Mouse (Mus musculus) adrenal gland, adult 2 months (tissue): ENCODE measurements around the gene Lpo. TPM values are rescaled to one million over a fixed set of nuclear protein-coding genes. Genes with fewer than 3 reads are reported as not detected.

Experiments
- DNase-seq: peaks from one replicate; pipeline ENCODE4 v3.0.0; 2021
- polyA plus RNA-seq: library from polyadenylated mRNA; depleted of rRNA; stranded (reverse); fragments of >200 nt; gene quantifications from 2 replicates; pipeline ENCODE4 v1.2.3, GENCODE M21; 2012
- total RNA-seq, 2 experiments: library from RNA; stranded (reverse); gene quantifications; 2 replicates each; pipeline ENCODE4 v1.2.3; 2021

The Lpo gene
- total and polyA plus RNA-seq, 3 experiments: not detected

- DNase-seq: peak; percentile 16
Observed at GRCm38 (mm10) chr11:87805448-87805847, 22.6 kb downstream of the Lpo start.

DNA sequence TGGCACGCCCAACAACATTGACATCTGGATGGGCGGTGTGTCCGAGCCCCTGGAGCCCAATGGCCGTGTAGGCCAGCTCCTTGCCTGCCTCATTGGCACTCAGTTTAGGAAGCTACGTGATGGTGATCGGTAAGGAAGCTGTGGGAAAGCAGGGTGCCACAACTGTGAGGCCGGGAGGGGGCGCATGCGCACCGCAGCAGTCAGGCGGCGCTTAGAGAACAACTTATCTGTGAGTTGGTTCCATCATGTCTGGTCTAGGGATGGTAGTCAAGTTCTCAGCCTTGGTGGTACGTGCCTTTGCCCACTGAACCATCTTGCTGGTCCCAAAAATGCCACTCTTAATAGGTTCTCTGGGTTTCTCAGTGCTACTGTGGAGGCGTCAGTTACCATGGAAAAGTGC is 25.5 kb downstream of the Lpo start:
- peak; percentile 11 for DNase-seq

DNA sequence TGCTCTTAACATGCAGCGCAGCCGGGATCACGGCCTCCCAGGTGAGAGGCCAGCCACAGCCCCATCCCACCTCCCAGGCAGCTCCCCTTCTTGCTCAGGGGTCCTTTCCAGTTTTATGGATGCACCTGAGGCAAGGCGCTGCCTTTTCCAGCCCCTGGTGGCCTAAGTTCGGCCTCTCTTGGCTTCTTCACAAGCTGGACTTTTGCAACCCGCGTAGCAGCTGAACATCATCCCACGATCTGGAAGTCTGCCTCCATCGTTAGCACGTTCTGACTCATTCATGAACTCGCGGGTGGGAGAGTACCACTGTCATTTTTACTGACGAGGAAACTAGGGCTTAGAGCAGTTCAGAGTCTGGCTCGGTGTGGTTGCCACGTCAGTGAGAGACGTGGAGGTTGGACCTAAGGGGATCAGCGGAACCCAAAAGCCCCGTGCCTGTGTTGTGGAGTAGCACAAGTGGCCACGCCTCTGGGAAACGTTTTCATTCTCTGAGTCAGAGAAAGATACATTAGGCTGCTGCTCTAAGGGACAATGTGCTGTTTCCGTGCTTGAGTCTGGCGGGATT is 26.3 kb downstream of the Lpo start:
- no peak for DNase-seq

DNA sequence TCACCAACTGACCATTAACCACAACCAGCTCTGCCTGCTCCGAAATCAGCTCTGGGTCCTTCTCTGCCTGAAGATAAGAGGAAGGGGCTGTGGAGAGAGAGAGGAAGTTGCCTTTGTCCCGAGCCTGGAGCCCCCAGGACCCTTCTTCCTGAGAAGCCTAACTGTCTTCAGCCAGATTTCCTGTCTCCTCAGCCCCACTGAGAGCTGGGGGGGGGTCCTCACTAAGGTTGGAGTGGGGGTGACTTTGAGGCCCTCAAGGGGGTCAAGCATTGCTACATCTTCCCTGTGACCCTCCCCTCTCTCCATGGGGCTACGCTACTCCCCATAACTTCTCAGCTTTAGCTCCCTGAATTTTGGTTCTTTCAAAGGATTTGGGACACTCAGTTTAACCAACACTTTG is 34.6 kb downstream of the Lpo start, which contains the start of gene Mpo:
Mpo (plus strand) TSS at position 122 of the 400 bp plus-strand sequence.
- DNase-seq: no peak

DNA sequence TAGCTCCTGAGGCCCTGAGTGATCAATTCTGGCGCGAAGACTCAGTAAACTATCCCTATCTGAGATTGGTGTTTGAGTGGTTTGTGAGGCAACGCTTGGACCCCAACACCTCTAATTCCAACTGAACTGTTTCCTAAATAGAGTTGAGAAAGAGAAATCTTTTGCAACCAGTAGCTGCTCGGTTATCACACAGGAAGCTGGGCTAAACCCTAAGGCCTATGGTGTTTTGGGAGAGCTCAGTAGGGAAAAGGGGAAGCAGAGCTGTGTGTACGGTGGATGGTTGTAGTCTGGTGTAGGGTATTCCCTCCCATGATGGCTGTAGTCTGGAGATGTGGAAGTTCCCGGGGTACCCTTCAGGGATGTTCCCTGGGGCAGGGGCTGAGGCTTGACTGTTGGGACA is 38.0 kb downstream of the Lpo start:
- no peak for DNase-seq

DNA sequence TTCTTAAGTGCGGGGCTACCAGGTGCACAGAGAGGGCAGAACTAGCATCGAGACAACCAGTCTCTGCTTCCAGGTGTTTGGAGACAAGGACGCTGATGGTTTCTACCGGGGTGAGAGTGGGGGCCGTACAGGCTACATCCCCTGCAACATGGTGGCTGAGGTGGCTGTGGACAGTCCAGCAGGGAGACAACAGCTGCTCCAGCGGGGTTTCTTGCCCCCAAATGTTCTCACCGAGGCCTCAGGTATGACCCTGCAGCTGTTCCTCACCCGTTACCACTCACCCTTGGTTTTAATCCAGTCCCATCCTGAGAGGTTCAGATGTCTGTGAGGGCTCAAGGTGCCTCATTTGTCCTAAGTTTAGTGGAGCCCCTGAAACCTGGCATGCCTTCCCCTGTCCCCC is 48.0 kb downstream of the Lpo start:
- DNase-seq: no peak

DNA sequence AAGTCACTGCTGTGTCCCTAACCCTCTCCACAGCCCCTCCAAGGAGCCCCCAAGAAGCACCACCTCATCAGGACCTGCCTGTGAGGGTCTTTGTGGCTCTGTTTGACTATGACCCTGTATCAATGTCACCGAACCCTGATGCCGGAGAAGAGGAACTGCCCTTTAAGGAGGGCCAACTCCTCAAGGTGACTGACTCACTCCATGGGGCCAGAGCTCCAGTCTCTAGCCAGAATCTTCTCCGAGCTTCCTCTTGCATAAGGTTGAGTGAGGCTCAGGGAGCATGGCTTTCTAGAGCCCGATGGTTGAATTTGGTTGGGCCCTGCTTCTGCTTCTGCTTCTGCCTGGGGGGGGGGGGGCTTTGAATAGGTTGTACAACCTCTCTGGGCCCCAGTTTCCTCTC is 48.7 kb downstream of the Lpo start:
- peak; percentile 52 for DNase-seq

GRCm38 (mm10) chr11:87778915-87779314 is 49.2 kb downstream of the Lpo start:
- DNase-seq: no peak

- peak; percentile 68 for DNase-seq
Observed at GRCm38 (mm10) chr11:87778100-87778765, 49.9 kb downstream of the Lpo start.

DNA sequence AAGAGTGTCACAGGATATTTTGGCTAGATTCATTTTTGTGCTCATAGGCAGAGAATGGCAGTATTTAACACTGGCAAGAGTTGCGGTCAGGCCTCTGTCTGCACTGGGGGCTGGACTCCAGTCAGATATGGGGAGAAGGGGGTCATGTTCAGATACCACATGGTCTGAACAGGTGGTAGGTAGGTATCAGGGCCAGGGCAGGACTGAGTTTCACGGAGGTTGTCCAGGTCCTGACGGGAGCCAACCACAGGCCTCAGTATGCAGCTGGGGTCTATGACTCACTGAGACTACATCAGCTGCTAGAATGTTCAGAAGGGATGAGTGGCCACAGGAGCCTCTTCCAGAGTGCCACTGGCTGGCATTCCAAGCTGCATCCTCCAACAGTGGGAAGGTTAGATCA is 55.7 kb downstream of the Lpo start:
- no peak for DNase-seq

GRCm38 (mm10) chr11:87770989-87771388 is 57.1 kb downstream of the Lpo start:
- DNase-seq: peak; percentile 72

GRCm38 (mm10) chr11:87768745-87769144 is 59.3 kb downstream of the Lpo start:
- no peak for DNase-seq

GRCm38 (mm10) chr11:87763988-87764876 is 63.9 kb downstream of the Lpo start:
- DNase-seq: peak; percentile 71

GRCm38 (mm10) chr11:87763511-87763987 is 64.5 kb downstream of the Lpo start:
- DNase-seq: peak; percentile 58

DNA sequence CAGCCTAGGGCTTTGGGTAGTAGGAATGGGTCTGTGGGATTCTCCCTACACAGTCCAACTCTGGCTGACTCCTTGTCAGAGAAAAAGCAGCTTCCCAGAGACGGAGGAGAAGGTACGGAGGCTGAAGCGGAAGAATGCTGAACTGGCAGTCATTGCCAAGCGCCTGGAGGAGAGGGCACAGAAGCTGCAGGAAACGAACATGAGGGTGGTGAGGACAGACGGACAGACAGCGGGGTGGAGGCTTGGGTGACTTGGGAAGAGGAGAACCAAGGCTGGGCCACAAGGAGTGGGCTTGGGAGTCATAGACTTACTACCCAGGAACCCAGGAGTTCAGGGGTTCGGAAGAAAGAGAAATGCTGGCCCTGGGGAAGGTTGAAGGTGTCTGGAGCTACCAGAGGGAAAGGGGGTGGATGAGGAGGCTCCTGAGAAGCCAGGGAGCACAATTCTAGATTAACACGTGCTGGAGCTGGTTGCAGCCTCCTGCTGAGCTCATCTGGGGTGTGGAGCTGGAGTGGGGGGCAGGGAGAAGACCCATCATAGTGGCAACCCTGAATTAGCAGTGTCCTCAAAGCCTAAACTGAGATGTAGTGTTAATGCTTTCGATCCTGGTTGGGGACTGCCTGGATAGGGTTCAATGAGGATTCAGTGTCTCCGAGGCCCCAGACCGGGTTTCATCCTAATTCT is 65.2 kb downstream of the Lpo start:
- no peak for DNase-seq

DNA sequence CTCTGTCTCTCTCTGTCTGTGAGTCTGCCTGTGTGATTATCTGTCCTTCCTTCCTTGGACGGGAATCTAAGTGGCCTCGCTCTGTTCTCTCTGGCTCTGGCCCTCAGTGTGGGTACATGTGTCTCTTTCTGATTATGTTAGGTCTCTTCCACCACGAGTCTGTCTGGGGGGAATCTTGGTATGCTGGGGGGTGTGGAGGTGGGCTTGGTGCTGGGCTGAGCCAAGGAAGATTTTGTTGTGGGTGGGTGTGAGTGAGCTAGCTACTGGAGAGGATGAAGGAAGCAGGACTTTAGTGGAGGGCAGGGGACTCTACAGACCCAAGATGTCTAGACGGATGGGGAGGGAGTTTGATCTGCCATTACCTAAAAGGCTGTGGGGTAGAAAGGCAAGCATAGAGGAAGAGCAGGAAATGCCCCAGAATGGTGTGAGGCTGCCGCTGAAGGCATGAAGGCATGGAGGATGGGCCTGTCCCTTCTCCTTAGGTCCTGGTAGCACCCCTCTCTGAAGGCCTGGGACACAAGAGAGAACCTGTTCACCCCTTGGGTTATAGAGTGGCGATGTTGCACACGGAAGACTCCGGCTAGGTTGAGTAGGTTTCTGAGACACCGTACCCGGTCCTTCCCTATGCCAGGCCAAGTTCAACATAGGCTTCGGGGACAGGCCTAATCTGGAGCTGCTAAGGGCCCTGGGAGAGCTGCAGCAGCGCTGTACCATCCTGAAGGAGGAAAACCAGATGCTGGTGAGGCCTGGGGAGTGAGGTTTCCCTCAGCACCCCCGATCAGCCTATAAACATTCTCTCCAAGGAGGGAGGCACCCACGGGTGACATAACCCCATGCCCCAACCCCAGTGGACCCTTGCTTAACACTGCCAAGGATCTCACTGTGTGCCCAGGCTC is 66.0 kb downstream of the Lpo start:
- DNase-seq: no peak

- no peak for DNase-seq
Observed at GRCm38 (mm10) chr11:87761181-87761721, 66.8 kb downstream of the Lpo start.

GRCm38 (mm10) chr11:87760301-87761081 is 67.6 kb downstream of the Lpo start, which contains the start of gene Tspoap1:
Gene Tspoap1 (plus strand): TSS chr11:87760541.
- no peak for DNase-seq

DNA sequence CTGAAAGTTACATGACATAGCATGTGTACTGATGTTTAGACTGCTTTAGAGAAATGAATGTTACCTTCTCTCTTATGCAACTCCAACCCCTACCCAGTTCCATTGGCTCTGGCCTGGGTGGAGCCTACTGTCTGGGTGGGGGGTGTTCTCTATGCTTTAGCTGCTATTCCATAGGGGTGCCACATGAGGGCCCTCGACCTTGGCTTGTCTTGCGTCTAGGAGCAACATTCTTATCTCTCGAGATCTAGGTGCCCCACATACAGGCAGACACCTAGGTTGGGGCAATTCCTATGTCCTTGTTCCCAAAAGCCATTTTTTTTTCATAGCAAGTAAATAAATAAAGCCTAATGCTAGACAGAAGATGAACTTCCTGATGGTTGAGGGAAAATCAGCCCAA is 68.5 kb downstream of the Lpo start:
- no peak for DNase-seq
